Mouse (Mus musculus) kidney, postnatal 0 days (tissue): ENCODE measurements around the gene Dnajc17. TPM values are rescaled to one million over a fixed set of nuclear protein-coding genes. Genes with fewer than 3 reads are reported as not detected.

Experiments
- ATAC-seq: fragments of 200-750 bp; cut with Nextera tagmentation; replicated peaks from 2 replicates; pipeline ENCODE4 v1.8.0; 2017; ENCODE audit warnings: low read depth, moderate number of reproducible peaks, moderate TSS enrichment, moderate library complexity; ENCODE audit not compliant: low FRiP score
- DNase-seq: peaks from one replicate; pipeline ENCODE4 v3.0.0-alpha.2; 2016; ENCODE audit warnings: low spot score
- H3K27ac ChIP-seq: fragments of 300-500 bp; sonication (generic); 2 replicates; pipeline ENCODE4 v1.5.1; 2014; ENCODE audit warnings: mild to moderate bottlenecking
- H3K27me3 ChIP-seq: fragments of 300-500 bp; sonication (generic); 2 replicates; pipeline ENCODE4 v1.6.1; 2014; ENCODE audit warnings: low read length, mixed read lengths; ENCODE audit not compliant: insufficient read depth
- H3K36me3 ChIP-seq: fragments of 300-500 bp; sonication (generic); 2 replicates; pipeline ENCODE4 v1.6.1; 2014; ENCODE audit warnings: low read length, mixed read lengths; ENCODE audit not compliant: insufficient read depth
- H3K4me1 ChIP-seq: fragments of 300-500 bp; sonication (generic); replicated peaks from 2 replicates; pipeline ENCODE4 v1.6.1; 2014; ENCODE audit warnings: antibody characterized with exemption, low read length, mixed read lengths; ENCODE audit not compliant: insufficient read depth
- H3K4me2 ChIP-seq: fragments of 300-500 bp; sonication (generic); 2 replicates; pipeline ENCODE4 v1.6.1; 2014; ENCODE audit warnings: mild to moderate bottlenecking, low read length, moderate library complexity, mixed read lengths
- H3K4me3 ChIP-seq: fragments of 300-500 bp; sonication (generic); replicated peaks from 2 replicates; pipeline ENCODE4 v1.5.1; 2014; ENCODE audit warnings: low read depth, low read length
- H3K9ac ChIP-seq: fragments of 300-500 bp; sonication (generic); 2 replicates; pipeline ENCODE4 v1.6.1; 2014; ENCODE audit warnings: low read depth, low read length
- H3K9me3 ChIP-seq: fragments of 300-500 bp; sonication (generic); replicated peaks from 2 replicates; pipeline ENCODE4 v1.6.1; 2016; ENCODE audit warnings: low read length, inconsistent platforms, mixed read lengths
- CTCF ChIP-seq: IDR thresholded peaks from 2 replicates; pipeline ENCODE4 v1.5.1; 2016; ENCODE audit warnings: antibody characterized with exemption, low read depth, mild to moderate bottlenecking, moderate library complexity
- WGBS: fragments of 180-500 bp; shearing (Covaris S2); extraction: QIAGEN DNeasy Blood & Tissue Kit; methylation state at CpG from one replicate; pipeline ENCODE4 v1.1.7; 2014; 5-methylcytosine and 5-hydroxymethylcytosine counted together
- polyA plus RNA-seq: library from polyadenylated mRNA; unstranded; fragments of >200 nt; fragmentation: Nextera tagmentation; extraction: Ambion mirVana; gene quantifications from 2 replicates; pipeline ENCODE4 v1.2.1, GENCODE M21; 2015

Dnajc17 gene
- polyA plus RNA-seq, 1 experiment from 2014 or later = 15.1 TPM

GRCm38 (mm10) chr2:119147775-119148174 is 60.8 kb downstream of the Dnajc17 start:
- no peaks in the 10 kb centered on the region for H3K4me1 ChIP-seq
- DNase-seq = peak; percentile 7
- H3K4me3 ChIP-seq = no peak overlapping the region
- WGBS = 73% methylated on average over 8 of the region's 8 CpGs
- peaks cover 51% of the 10 kb centered on the region for H3K36me3 ChIP-seq
- no peak overlapping the region for H3K9ac ChIP-seq
- no peak for ATAC-seq
- no peak overlapping the region for H3K27ac ChIP-seq
- no peak overlapping the region for H3K4me2 ChIP-seq
- H3K9me3 ChIP-seq = no peaks in the 10 kb centered on the region
- no peaks in the 10 kb centered on the region for H3K27me3 ChIP-seq
- TF ChIP-seq CTCF = no peak

GRCm38 (mm10) chr2:119147160-119147678 is 61.4 kb downstream of the Dnajc17 start:
- Histone ChIP-seq H3K27me3 (no peaks in the 10 kb centered on the region), H3K4me1 (no peaks in the 10 kb centered on the region), H3K9me3 (no peaks in the 10 kb centered on the region), H3K4me3 (no peak overlapping the region), H3K9ac (no peak overlapping the region), H3K27ac (no peak overlapping the region), H3K4me2 (no peak overlapping the region), H3K36me3 (peaks cover 52% of the 10 kb centered on the region)
- TF ChIP-seq CTCF = no peak
- no peak; the same call in 1 of the 2 replicates for ATAC-seq
- peak; percentile 77 for DNase-seq
- WGBS = 46% methylated on average over 22 of the region's 22 CpGs

- Histone ChIP-seq H3K4me2 (no peak overlapping the region), H3K9me3 (no peaks in the 10 kb centered on the region), H3K4me1 (no peaks in the 10 kb centered on the region), H3K9ac (no peak overlapping the region), H3K27ac (no peak overlapping the region), H3K4me3 (no peak overlapping the region), H3K27me3 (no peaks in the 10 kb centered on the region), H3K36me3 (peaks cover 58% of the 10 kb centered on the region)
- WGBS = 77% methylated on average over 6 of the region's 6 CpGs
- ATAC-seq (no peak), DNase-seq (no peak)
- no peak for TF ChIP-seq CTCF
These were observed 62.2 kb downstream of the Dnajc17 start for GRCm38 (mm10) chr2:119146435-119146834.

- WGBS = 92% methylated on average over 2 of the region's 2 CpGs
These were observed 63.4 kb downstream of the Dnajc17 start for GRCm38 (mm10) chr2:119145199-119145598.

GRCm38 (mm10) chr2:119136346-119136898 is 72.2 kb downstream of the Dnajc17 start:
- Histone ChIP-seq H3K4me2 (no peak overlapping the region), H3K9ac (no peak overlapping the region), H3K4me3 (no peak overlapping the region), H3K4me1 (no peaks in the 10 kb centered on the region), H3K36me3 (peaks cover 40% of the 10 kb centered on the region), H3K27ac (no peak overlapping the region), H3K27me3 (no peaks in the 10 kb centered on the region), H3K9me3 (no peaks in the 10 kb centered on the region)
- DNase-seq = no peak
- 89% methylated on average over 5 of the region's 5 CpGs for WGBS
- no peak for ATAC-seq
- TF ChIP-seq CTCF = no peak

More at GRCm38 (mm10) chr2:119145199-119145598, 63.4 kb downstream of the Dnajc17 start:
- peaks cover 52% of the 10 kb centered on the region for H3K36me3 ChIP-seq
- H3K4me2 ChIP-seq = no peak overlapping the region
- no peak overlapping the region for H3K9ac ChIP-seq
- no peaks in the 10 kb centered on the region for H3K27me3 ChIP-seq
- no peak for ATAC-seq
- no peaks in the 10 kb centered on the region for H3K4me1 ChIP-seq
- H3K4me3 ChIP-seq = no peak overlapping the region
- DNase-seq = no peak
- no peaks in the 10 kb centered on the region for H3K9me3 ChIP-seq
- peak; percentile 60 for TF ChIP-seq CTCF
- H3K27ac ChIP-seq = no peak overlapping the region

Other genes with a start within 250 kb of the Dnajc17 start
- gene Ccdc32, start 179.4 kb downstream of the Dnajc17 start, polyA plus RNA-seq = 29.9 and 30.1 TPM in 2 replicates
- 2.8 and 3.1 TPM in 2 replicates for gene Rpusd2, start 174.0 kb downstream of the Dnajc17 start, polyA plus RNA-seq
- 25.6 and 26.0 TPM in 2 replicates for gene Knl1, start 161.7 kb downstream of the Dnajc17 start, polyA plus RNA-seq
- 17.0 and 22.4 TPM in 2 replicates for gene Rad51, start 96.0 kb downstream of the Dnajc17 start, polyA plus RNA-seq
- 35.0 and 36.2 TPM in 2 replicates for gene Rmdn3, start 51.8 kb downstream of the Dnajc17 start, polyA plus RNA-seq
- 33.9 and 35.0 TPM in 2 replicates for gene Gchfr, start 41.0 kb downstream of the Dnajc17 start, polyA plus RNA-seq
- 0.27 and 0.33 TPM in 2 replicates for gene Gm14137, start 34.3 kb downstream of the Dnajc17 start, polyA plus RNA-seq
- 41.9 and 44.0 TPM in 2 replicates for gene Zfyve19, start 178 bp downstream of the Dnajc17 start, polyA plus RNA-seq
- gene Ppp1r14d, start 21.1 kb upstream of the Dnajc17 start, polyA plus RNA-seq = 1.0 and 1.5 TPM in 2 replicates
- 62.3 and 62.7 TPM in 2 replicates for gene Spint1, start 28.6 kb upstream of the Dnajc17 start, polyA plus RNA-seq
- gene Rhov, start 62.5 kb upstream of the Dnajc17 start, polyA plus RNA-seq = 3.5 and 3.6 TPM in 2 replicates
- gene Vps18, start 79.9 kb upstream of the Dnajc17 start, polyA plus RNA-seq = 13.4 and 15.0 TPM in 2 replicates
- gene Dll4, start 117.0 kb upstream of the Dnajc17 start, polyA plus RNA-seq = 7.9 and 8.4 TPM in 2 replicates
- gene Chac1, start 142.4 kb upstream of the Dnajc17 start, polyA plus RNA-seq = 0.64 and 0.83 TPM in 2 replicates